Mouse (Mus musculus) liver, embryonic 13.5 days (tissue): ENCODE measurements around the gene Fgd4. TPM values are rescaled to one million over a fixed set of nuclear protein-coding genes. Genes with fewer than 3 reads are reported as not detected.
"Not testable (repeated sequence)": the region's sequence is repeated elsewhere in the genome, so short reads cannot be mapped to it uniquely, and the experiment has no call there.

ENCODE experiments used
- ATAC-seq: fragments of 200-750 bp; cut with Nextera tagmentation; 2 replicates; pipeline ENCODE4 v1.8.0; 2017; ENCODE audit warnings: low read depth, mild to moderate bottlenecking, moderate number of reproducible peaks, moderate library complexity
- DNase-seq: peaks from one replicate; pipeline ENCODE4 v3.0.0; 2022
- H3K27ac ChIP-seq: fragments of 300-500 bp; sonication (generic); 2 replicates; pipeline ENCODE4 v1.5.1; 2015; ENCODE audit warnings: moderate library complexity, mild to moderate bottlenecking, inconsistent platforms
- H3K27me3 ChIP-seq: fragments of 300-500 bp; sonication (generic); 2 replicates; pipeline ENCODE4 v1.6.1; 2015; ENCODE audit warnings: mild to moderate bottlenecking, inconsistent platforms
- H3K36me3 ChIP-seq: fragments of 300-500 bp; sonication (generic); 2 replicates; pipeline ENCODE4 v1.6.1; 2015; ENCODE audit warnings: mild to moderate bottlenecking, inconsistent platforms
- H3K4me1 ChIP-seq: fragments of 300-500 bp; sonication (generic); replicated peaks from 2 replicates; pipeline ENCODE4 v1.6.1; 2015; ENCODE audit warnings: inconsistent platforms
- H3K4me2 ChIP-seq: fragments of 300-500 bp; sonication (generic); 2 replicates; pipeline ENCODE4 v1.6.1; 2015; ENCODE audit warnings: inconsistent platforms, mild to moderate bottlenecking, moderate library complexity
- H3K4me3 ChIP-seq: fragments of 300-500 bp; sonication (generic); replicated peaks from 2 replicates; pipeline ENCODE4 v1.5.1; 2015; ENCODE audit warnings: mild to moderate bottlenecking, inconsistent platforms
- H3K9ac ChIP-seq: fragments of 300-500 bp; sonication (generic); 2 replicates; pipeline ENCODE4 v1.6.1; 2015; ENCODE audit warnings: mild to moderate bottlenecking, inconsistent platforms
- H3K9me3 ChIP-seq: fragments of 300-500 bp; sonication (generic); replicated peaks from 2 replicates; pipeline ENCODE4 v1.6.1; 2016; ENCODE audit warnings: inconsistent platforms
- WGBS: fragments of 180-500 bp; shearing (Covaris S2); methylation state at CpG from one replicate; pipeline ENCODE4 v1.1.7; 2015; ENCODE audit not compliant: insufficient replicate concordance; 5-methylcytosine and 5-hydroxymethylcytosine counted together
- polyA plus RNA-seq: library from polyadenylated mRNA; unstranded; fragments of >200 nt; fragmentation: Nextera tagmentation; extraction: Ambion mirVana; gene quantifications from 2 replicates; pipeline ENCODE4 v1.2.1, GENCODE M21; 2015

The Fgd4 gene
- polyA plus RNA-seq, 1 experiment from 2014 or later, result 1.7 TPM

DNA sequence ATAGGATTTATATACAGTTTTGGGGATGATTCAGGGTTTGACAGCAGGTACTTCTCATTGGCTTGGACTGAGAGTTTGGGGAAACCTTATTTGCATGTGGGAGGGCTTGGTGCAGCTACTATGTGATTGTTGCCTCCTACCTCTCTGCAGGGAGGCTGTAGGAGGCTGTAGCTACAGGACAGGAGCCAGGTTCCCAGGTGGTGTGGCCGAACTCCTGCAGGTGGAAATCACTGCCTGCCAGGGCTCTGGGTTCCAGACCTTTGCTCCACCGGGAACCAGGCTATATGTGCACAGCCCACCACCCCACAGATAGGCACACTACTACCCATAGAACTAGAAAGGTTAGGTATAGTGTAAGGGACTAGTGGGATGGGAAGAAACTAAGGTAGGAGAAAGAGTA lies 61.0 kb downstream of the Fgd4 start:
- not testable (repeated sequence) for H3K4me2 ChIP-seq

DNA sequence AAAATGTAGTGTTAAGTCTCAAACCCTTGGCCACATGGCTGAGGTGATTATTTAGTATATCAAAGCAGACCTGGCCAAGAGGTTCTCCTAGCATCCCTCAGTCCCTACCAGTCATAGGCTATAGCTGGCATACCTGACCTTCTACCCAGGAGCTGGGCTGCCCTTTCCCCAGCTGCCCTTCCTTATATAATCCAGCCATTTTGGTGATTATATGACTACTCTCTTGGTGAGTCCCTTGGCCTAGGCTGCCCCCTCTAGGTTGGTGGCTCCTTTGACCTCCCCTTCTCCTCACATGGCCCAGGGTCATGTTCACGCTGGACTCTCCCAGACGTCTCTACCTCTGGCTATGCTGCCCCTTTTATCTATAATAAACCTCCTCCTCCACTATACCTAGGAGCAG lies 65.1 kb downstream of the Fgd4 start:
- no peak overlapping the region for H3K4me3 ChIP-seq
- H3K27ac ChIP-seq, result no peak overlapping the region
- H3K9ac ChIP-seq, result no peak overlapping the region
- H3K36me3 ChIP-seq, result no peaks in the 10 kb centered on the region
- ATAC-seq (no peak), DNase-seq (no peak)
- H3K9me3 ChIP-seq, result no peaks in the 10 kb centered on the region
- no peaks in the 10 kb centered on the region for H3K27me3 ChIP-seq
- H3K4me2 ChIP-seq, result no peak overlapping the region
- H3K4me1 ChIP-seq, result no peaks in the 10 kb centered on the region
- 62% methylated on average over 2 of the region's 2 CpGs for WGBS

More for the DNA sequence above, 61.0 kb downstream of the Fgd4 start:
- DNase-seq, H3K27ac ChIP-seq, H3K27me3 ChIP-seq, H3K4me3 ChIP-seq, H3K36me3 ChIP-seq, ATAC-seq, H3K4me1 ChIP-seq, H3K9ac ChIP-seq, H3K9me3 ChIP-seq: not testable (repeated sequence)
- 60% methylated on average over 2 of the region's 2 CpGs for WGBS

DNA sequence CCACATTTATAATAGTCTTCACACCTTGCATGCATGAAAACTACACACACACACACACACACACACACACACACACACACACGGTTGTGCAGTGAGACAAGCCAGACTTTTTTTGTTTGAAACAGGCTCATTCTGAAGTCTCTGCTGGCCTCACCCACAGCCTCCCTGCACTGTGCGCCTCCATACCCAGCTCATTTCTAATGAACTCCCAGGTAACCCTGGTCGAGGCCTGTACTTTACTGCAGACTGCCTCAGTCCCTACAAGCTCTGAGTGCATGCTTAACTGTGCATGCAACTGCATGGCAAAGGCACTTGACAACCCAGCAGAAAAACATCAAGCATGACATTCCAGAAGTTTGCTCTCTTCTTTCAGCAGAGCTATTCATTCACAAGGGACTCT lies 72.3 kb downstream of the Fgd4 start:
- no peaks in the 10 kb centered on the region for H3K9me3 ChIP-seq
- H3K4me1 ChIP-seq, result no peaks in the 10 kb centered on the region
- DNase-seq (no peak), ATAC-seq (no peak)
- no peak overlapping the region for H3K27ac ChIP-seq
- no peak overlapping the region for H3K9ac ChIP-seq
- no peak overlapping the region for H3K4me2 ChIP-seq
- H3K4me3 ChIP-seq, result no peak overlapping the region
- H3K27me3 ChIP-seq, result no peaks in the 10 kb centered on the region
- WGBS, result 56% methylated on average over 3 of the region's 3 CpGs
- H3K36me3 ChIP-seq, result no peaks in the 10 kb centered on the region

DNA sequence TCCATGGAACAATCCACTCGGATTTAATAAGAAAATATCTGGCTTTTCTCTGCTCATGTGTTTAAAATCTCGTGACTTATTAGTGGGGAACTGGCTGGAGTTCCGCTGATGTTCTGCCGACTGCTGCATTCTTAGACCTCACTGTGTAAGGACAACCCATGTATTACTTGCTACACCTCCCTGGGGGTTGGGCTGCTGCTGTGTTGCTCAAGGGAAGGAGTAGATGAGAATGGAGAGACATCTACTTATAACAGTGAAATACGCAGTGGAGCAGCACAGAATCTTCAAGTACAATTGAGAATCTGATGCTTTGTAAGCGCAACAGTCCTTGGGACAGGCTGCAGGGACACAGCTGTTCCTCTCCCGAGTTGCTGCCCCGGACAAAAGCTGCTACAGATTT lies 73.1 kb downstream of the Fgd4 start:
- DNase-seq, result no peak

DNA sequence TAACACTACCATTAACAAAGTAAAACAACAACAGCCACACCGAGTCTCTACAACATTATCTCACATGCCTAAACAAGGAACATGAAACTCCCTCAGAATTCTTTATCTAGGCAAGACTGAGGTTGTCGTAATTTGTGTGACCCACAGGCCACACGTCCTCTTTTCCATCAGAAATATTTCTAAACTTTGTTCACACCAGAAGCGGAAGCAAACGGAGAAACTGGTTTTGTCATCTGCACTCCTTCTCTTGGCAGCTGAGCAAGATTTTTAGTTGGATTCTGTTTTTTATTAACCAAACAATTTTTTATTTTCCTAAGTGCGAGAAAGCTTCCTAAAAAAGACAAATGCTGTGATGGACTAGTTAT lies 73.6 kb downstream of the Fgd4 start:
- H3K4me1 ChIP-seq, result no peaks in the 10 kb centered on the region
- H3K36me3 ChIP-seq, result no peaks in the 10 kb centered on the region
- DNase-seq, result no peak
- H3K27me3 ChIP-seq, result no peaks in the 10 kb centered on the region
- H3K4me2 ChIP-seq, result no peak overlapping the region
- H3K9me3 ChIP-seq, result no peaks in the 10 kb centered on the region
- no peak overlapping the region for H3K4me3 ChIP-seq
- H3K27ac ChIP-seq, result no peak overlapping the region; the same call in 1 of the 2 replicates
- H3K9ac ChIP-seq, result no peak overlapping the region
- ATAC-seq, result no peak
- 51% methylated on average over 6 of the region's 6 CpGs for WGBS

More for the DNA sequence above, 73.1 kb downstream of the Fgd4 start:
- Histone ChIP-seq H3K27ac (no peak overlapping the region), H3K4me3 (no peak overlapping the region), H3K9me3 (no peaks in the 10 kb centered on the region), H3K36me3 (no peaks in the 10 kb centered on the region), H3K9ac (no peak overlapping the region), H3K27me3 (no peaks in the 10 kb centered on the region), H3K4me2 (no peak overlapping the region), H3K4me1 (no peaks in the 10 kb centered on the region)
- WGBS, result 61% methylated on average over 8 of the region's 8 CpGs
- ATAC-seq, result no peak

DNA sequence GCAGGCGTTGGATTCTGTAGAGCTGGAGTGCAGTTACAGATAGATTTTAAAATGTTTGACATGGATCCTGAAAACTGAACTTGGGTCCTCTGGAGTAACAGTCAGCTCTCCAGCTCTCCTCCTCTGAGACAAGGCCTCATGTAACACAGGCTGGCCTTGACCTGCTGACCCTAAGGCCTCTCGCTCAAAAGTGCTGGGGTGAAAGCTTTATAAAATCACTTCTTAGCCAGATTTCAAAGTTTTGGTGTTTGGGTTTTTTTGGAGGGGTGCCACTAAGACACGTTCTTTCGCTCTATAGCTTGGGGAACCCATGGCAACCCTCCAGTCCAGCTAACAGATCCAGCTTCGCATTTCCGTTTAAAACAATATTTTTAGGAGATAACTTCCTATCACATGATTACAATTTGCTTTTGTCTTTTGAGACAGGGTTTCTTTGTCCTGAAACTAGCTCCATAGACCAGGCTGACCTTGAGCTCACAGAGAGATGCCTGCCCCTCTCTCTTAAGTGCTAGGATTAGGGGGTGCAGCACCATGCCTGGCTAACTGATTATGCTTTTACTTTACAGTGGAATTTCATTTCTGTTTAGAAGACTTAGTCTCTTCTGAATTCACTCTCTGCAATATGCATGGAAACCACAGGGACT lies 74.1 kb downstream of the Fgd4 start:
- Histone ChIP-seq H3K27me3 (no peaks in the 10 kb centered on the region), H3K4me1 (no peaks in the 10 kb centered on the region), H3K36me3 (no peaks in the 10 kb centered on the region), H3K27ac (no peak overlapping the region; the same call in 1 of the 2 replicates), H3K4me2 (no peak overlapping the region), H3K9me3 (no peaks in the 10 kb centered on the region), H3K9ac (no peak overlapping the region), H3K4me3 (no peak overlapping the region)
- DNase-seq (no peak), ATAC-seq (no peak)
- whole genome bisulfite sequencing, result 57% methylated on average over 6 of the region's 6 CpGs

DNA sequence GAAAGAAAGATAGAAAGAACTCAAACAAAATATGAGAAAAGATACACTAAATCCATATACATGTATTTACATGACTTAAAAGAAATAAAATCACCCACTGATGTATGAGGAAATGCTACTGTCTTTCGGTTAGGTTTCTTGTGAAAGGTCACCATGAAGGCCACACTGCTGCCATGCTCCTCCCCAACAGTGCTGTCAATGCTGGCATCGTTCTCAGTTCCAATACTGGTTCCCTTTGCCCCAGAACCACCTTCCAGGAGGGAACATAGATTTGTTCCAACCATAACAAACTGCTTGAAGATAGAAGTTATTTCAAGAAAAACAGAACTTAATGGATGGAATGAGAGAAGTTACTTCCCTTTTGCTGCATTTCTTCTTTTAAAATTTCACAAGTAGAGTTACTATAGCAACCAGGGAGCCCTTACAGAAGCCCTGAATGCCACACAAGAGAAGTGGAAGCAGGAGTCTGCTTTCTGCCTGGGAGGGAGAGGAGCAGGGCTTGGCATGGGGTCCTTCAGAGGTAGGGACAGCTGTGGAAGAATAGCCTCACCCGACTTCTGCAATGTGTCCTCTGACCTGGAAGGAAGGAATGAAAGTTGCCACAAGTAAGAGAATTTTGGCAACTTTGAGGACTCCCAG lies 75.0 kb downstream of the Fgd4 start:
- Histone ChIP-seq H3K9ac (no peak overlapping the region), H3K4me3 (no peak overlapping the region), H3K36me3 (no peaks in the 10 kb centered on the region), H3K4me2 (no peak overlapping the region), H3K27ac (no peak overlapping the region), H3K27me3 (no peaks in the 10 kb centered on the region), H3K9me3 (no peaks in the 10 kb centered on the region), H3K4me1 (no peaks in the 10 kb centered on the region)
- no peak for DNase-seq
- no peak for ATAC-seq
- 49% methylated on average over 3 of the region's 3 CpGs for WGBS

DNA sequence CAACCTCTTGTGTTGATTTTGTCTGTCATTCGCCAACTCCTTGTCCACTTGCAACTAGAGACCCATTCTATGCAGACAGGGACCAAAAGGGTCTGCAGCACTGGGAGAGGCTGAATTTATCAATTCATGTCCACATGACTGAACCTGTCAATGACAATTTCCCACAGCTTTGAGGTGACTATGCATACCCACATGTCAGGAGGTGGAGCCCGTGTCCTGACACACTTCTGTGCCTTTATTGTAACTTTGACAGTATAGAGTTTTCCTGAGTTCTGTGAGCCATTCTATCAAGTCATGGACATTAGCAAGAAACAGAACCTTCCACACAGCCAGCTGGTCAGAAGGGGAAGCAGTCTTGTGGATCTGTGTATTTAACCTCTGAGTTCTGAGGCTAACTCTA lies 76.7 kb downstream of the Fgd4 start:
- no peaks in the 10 kb centered on the region for H3K36me3 ChIP-seq
- H3K4me1 ChIP-seq, result no peaks in the 10 kb centered on the region
- no peak for DNase-seq
- H3K27me3 ChIP-seq, result no peaks in the 10 kb centered on the region
- no peak overlapping the region for H3K9ac ChIP-seq
- ATAC-seq, result no peak
- no peak overlapping the region for H3K4me3 ChIP-seq
- H3K27ac ChIP-seq, result no peak overlapping the region
- no peaks in the 10 kb centered on the region for H3K9me3 ChIP-seq
- no peak overlapping the region for H3K4me2 ChIP-seq
- 73% methylated on average over 2 of the region's 2 CpGs for WGBS

DNA sequence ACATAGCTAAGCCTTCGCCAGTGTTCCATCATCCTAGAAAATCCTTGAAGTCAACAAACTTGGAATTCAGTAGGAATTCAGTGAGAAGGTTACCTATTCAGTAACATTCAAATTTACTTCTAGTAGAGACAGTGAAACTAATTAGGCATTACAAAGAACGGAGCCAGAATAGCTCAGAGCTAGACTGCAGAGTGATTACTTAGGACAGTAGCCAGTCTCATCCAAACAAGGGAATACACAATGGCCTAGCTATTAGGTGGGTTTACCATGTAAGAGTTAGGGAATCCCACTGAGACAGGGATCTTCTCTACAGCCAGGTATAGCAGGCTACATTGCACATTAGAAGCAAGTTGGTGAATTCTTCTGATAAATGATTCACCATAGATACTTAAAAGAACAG lies 77.5 kb downstream of the Fgd4 start:
- ATAC-seq, H3K4me2 ChIP-seq, H3K36me3 ChIP-seq, H3K4me1 ChIP-seq, H3K27ac ChIP-seq, DNase-seq, H3K27me3 ChIP-seq, H3K9me3 ChIP-seq, H3K9ac ChIP-seq, H3K4me3 ChIP-seq: not testable (repeated sequence)
- 61% methylated on average over 2 of the region's 2 CpGs for WGBS

DNA sequence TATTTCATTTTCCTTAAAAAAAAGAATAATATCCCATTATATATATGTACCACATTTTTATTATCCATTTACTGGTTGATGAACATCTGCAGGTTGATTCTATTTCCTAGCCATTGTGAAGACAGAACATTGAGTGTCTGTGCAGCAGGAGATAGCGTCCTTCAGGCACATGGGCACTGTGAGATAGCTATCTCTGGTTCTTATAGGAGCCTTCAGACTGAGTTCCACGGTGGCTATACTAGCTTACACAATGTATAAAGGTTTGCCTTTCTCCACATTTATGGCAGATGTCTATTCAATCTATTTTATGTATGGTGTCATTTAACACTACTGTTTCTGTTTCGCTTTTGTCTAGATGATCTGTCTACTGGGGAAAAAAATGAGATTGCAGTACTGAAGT lies 98.9 kb downstream of the Fgd4 start:
- ATAC-seq, result peak; percentile 51; the same call in 1 of the 2 replicates
- WGBS, result 40% methylated on average over 3 of the region's 3 CpGs

DNA sequence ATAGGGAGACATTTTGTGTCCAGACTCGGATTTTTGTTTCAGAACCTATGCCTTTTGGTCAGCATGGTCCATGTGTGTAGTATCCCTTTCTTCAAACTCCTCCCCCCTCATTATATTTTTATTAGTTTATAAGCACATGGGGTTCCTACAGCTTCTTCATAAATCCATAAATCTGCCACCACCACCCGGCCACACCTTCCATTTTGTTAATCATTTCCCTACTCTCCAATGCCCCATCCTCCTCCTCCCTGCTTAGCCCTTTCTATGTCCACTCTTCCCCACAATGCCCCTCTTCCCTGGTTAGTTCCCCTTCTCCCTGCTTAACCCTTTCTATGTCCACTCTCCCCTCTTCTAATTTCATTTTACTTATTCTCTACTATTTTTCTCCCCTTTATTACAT lies 99.4 kb downstream of the Fgd4 start:
- DNase-seq (no peak), ATAC-seq (no peak)
- WGBS, result 59% methylated on average over 2 of the region's 2 CpGs
- no peaks in the 10 kb centered on the region for H3K36me3 ChIP-seq
- H3K4me3 ChIP-seq, result no peak overlapping the region
- no peak overlapping the region for H3K27ac ChIP-seq
- no peak overlapping the region for H3K4me2 ChIP-seq
- no peaks in the 10 kb centered on the region for H3K9me3 ChIP-seq
- H3K4me1 ChIP-seq, result peaks cover 3% of the 10 kb centered on the region; the same call in 1 of the 2 replicates
- H3K9ac ChIP-seq, result no peak overlapping the region
- no peaks in the 10 kb centered on the region for H3K27me3 ChIP-seq

More for the DNA sequence above, 98.9 kb downstream of the Fgd4 start:
- Histone ChIP-seq H3K9me3 (no peaks in the 10 kb centered on the region), H3K4me2 (no peak overlapping the region), H3K4me1 (peaks cover 3% of the 10 kb centered on the region; the same call in 1 of the 2 replicates), H3K27me3 (no peaks in the 10 kb centered on the region), H3K4me3 (no peak overlapping the region), H3K27ac (no peak overlapping the region), H3K36me3 (no peaks in the 10 kb centered on the region), H3K9ac (no peak overlapping the region)
- no peak for DNase-seq

DNA sequence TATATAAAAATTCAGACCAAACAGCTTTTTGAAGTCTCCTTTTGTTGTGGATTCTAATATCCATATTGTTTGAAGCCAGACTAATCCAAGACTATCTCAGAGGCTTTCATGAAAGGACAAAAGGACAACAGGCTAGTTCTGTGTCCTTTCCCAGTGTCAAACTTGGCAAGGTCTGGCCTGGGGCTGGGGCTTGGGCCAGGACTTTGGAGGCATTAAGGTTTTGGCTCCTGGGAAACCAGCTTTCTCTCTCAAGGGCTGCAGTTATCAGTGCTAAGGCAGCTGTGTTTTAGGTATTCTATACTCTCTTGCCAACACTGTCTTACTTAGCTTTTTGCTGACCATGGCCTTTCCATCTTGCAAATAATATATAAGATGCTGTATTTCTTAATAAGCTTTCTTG lies 101.6 kb downstream of the Fgd4 start:
- peaks cover 3% of the 10 kb centered on the region; the same call in 1 of the 2 replicates for H3K4me1 ChIP-seq
- no peak overlapping the region for H3K27ac ChIP-seq
- H3K4me2 ChIP-seq, result no peak overlapping the region
- no peak overlapping the region for H3K9ac ChIP-seq
- H3K4me3 ChIP-seq, result no peak overlapping the region
- no peaks in the 10 kb centered on the region for H3K27me3 ChIP-seq
- ATAC-seq (no peak), DNase-seq (no peak)
- no peaks in the 10 kb centered on the region for H3K9me3 ChIP-seq
- no peaks in the 10 kb centered on the region for H3K36me3 ChIP-seq
